Mouse (Mus musculus): ENCODE results near the gene Ift22.

- TF ChIP-seq POLR2A (IDR thresholded peaks at IDR 0.05; ENCODE audit: control insufficient read depth, extremely low read depth, insufficient read depth, low read length, poor library complexity): peak; percentile 32; the same call in 1 of the 2 replicates
- TF ChIP-seq CTCF (IDR thresholded peaks at IDR 0.05; ENCODE audit: borderline replicate concordance, control insufficient read depth, extremely low read depth, insufficient read depth, low read length, poor library complexity): no peak
Measured at GRCm38 (mm10) chr5:136907991-136908857, at the start of gene Ift22.
